Mouse (Mus musculus) ES-E14 (cell line): ENCODE results near the gene Dnal1.

Experiments
- CHD2 ChIP-seq: IDR thresholded peaks from 2 replicates; pipeline ENCODE4 v1.6.1; 2014; ENCODE audit warnings: mild to moderate bottlenecking, low read depth, low read length, inconsistent platforms
- HCFC1 ChIP-seq: IDR thresholded peaks from 2 replicates; pipeline ENCODE4 v1.6.1; 2012; ENCODE audit warnings: low read length, inconsistent platforms, borderline replicate concordance; ENCODE audit not compliant: insufficient read depth
- MAFK ChIP-seq: IDR thresholded peaks from 2 replicates; pipeline ENCODE4 v1.6.1; 2014; ENCODE audit warnings: mild to moderate bottlenecking, low read depth, low read length, inconsistent platforms; ENCODE audit not compliant: insufficient read depth
- ZC3H11A ChIP-seq: IDR thresholded peaks from 2 replicates; pipeline ENCODE4 v1.6.1; 2012; ENCODE audit warnings: low read depth, mild to moderate bottlenecking, inconsistent platforms, low read length, borderline replicate concordance
- ZNF384 ChIP-seq: IDR thresholded peaks from 2 replicates; pipeline ENCODE4 v1.6.1; 2012; ENCODE audit warnings: low read depth, low read length, inconsistent platforms

DNA sequence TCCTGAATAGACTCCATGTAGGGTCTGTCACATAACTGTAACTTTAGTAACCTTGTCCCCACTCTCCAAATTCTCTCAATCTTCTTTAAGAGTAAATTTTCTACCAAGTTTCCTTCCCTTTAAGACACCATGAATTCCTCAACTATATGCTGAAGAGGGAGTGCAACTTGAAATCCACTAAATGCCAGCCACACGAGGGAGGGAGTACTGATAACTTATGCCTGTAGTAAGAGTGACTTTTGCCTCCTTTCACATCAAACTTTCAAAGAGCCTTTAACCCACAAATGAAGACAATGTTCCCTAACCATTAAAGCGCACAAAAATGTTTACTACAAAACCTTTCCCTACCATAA lies 12.7 kb upstream of the Dnal1 start:
- no peak for TF ChIP-seq CHD2
- TF ChIP-seq MAFK, result no peak
- TF ChIP-seq ZC3H11A, result no peak
- TF ChIP-seq HCFC1, result no peak
- no peak for TF ChIP-seq ZNF384
